Mouse (Mus musculus) heart, embryonic 14.5 days (tissue): ENCODE data around the gene Spag9. TPM values are rescaled to one million over a fixed set of nuclear protein-coding genes. Genes with fewer than 3 reads are reported as not detected.

Experiments
- ATAC-seq: fragments of 200-750 bp; cut with Nextera tagmentation; 2 replicates; pipeline ENCODE4 v1.8.0; 2017; ENCODE audit warnings: low read depth, moderate TSS enrichment; ENCODE audit not compliant: insufficient number of reproducible peaks, insufficient read depth, low FRiP score
- H3K27ac ChIP-seq, 2 experiments: fragments of 200-500 bp in 1 of 2; fragments of 300-500 bp in 1 of 2; sonication (generic) in 1 of 2; replicated peaks in 1 of 2; 2 replicates each; pipeline ENCODE4 v1.5.1; 2012 to 2014; ENCODE audit warnings: low read depth in 2 of 2, low read length in 2 of 2, control low read depth in 1 of 2, mild to moderate bottlenecking in 1 of 2, mixed read lengths in 1 of 2; ENCODE audit not compliant: control insufficient read depth in 1 of 2, insufficient read depth in 1 of 2
- H3K27me3 ChIP-seq: fragments of 300-500 bp; sonication (generic); 2 replicates; pipeline ENCODE4 v1.6.1; 2014; ENCODE audit warnings: mild to moderate bottlenecking, low read length, control low read depth; ENCODE audit not compliant: control insufficient read depth, insufficient read depth
- H3K36me3 ChIP-seq: fragments of 300-500 bp; sonication (generic); 2 replicates; pipeline ENCODE4 v1.6.1; 2014; ENCODE audit warnings: mild to moderate bottlenecking, control low read depth, low read length, mixed read lengths; ENCODE audit not compliant: control insufficient read depth, insufficient read depth
- H3K4me1 ChIP-seq, 2 experiments: fragments of 200-500 bp in 1 of 2; fragments of 300-500 bp in 1 of 2; sonication (generic) in 1 of 2; 2 replicates each; pipeline ENCODE4 v1.6.1; 2012 to 2014; ENCODE audit warnings: low read length in 2 of 2, control low read depth in 1 of 2, mixed read lengths in 1 of 2; ENCODE audit not compliant: control insufficient read depth in 2 of 2, insufficient read depth in 2 of 2
- H3K4me2 ChIP-seq: fragments of 300-500 bp; sonication (generic); 2 replicates; pipeline ENCODE4 v1.6.1; 2014; ENCODE audit warnings: mild to moderate bottlenecking, low read length
- H3K4me3 ChIP-seq, 2 experiments: fragments of 200-500 bp in 1 of 2; fragments of 300-500 bp in 1 of 2; sonication (generic) in 1 of 2; 2 replicates each; pipeline ENCODE4 v1.5.1; 2012 to 2014; ENCODE audit warnings: low read length in 2 of 2, mild to moderate bottlenecking in 2 of 2, control low read depth in 1 of 2, low read depth in 1 of 2, moderate library complexity in 1 of 2; ENCODE audit not compliant: control insufficient read depth in 1 of 2, insufficient read depth in 1 of 2
- H3K9ac ChIP-seq: fragments of 300-500 bp; sonication (generic); 2 replicates; pipeline ENCODE4 v1.6.1; 2014; ENCODE audit warnings: mild to moderate bottlenecking, low read length
- H3K9me3 ChIP-seq: fragments of 300-500 bp; sonication (generic); 2 replicates; pipeline ENCODE4 v1.6.1; 2016; ENCODE audit warnings: low read length, control low read depth; ENCODE audit not compliant: control insufficient read depth
- WGBS: fragments of 180-500 bp; shearing (Covaris S2); extraction: QIAGEN DNeasy Blood & Tissue Kit; methylation state at CpG from one replicate; pipeline ENCODE4 v1.1.7; 2014; 5-methylcytosine and 5-hydroxymethylcytosine counted together
- polyA plus RNA-seq: library from polyadenylated mRNA; unstranded; fragments of >200 nt; fragmentation: Nextera tagmentation; extraction: Ambion mirVana; gene quantifications from 2 replicates; pipeline ENCODE4 v1.2.1, GENCODE M21; 2014

Gene Spag9
- polyA plus RNA-seq, 1 experiment from 2014 or later = 63.8 TPM

GRCm38 (mm10) chr11:94171691-94172090 lies 175.8 kb downstream of the Spag9 start:
- H3K9ac ChIP-seq = no peak overlapping the region
- no peak overlapping the region for H3K4me3 ChIP-seq
- WGBS = 84% methylated on average over 5 of the region's 5 CpGs
- H3K9me3 ChIP-seq = no peaks in the 10 kb centered on the region
- no peak overlapping the region for H3K27ac ChIP-seq
- H3K4me2 ChIP-seq = no peak overlapping the region
- H3K36me3 ChIP-seq = no peaks in the 10 kb centered on the region
- H3K4me1 ChIP-seq = peaks cover 8 to 19% of the 10 kb centered on the region in 2 experiments
- no peaks in the 10 kb centered on the region for H3K27me3 ChIP-seq
- no peak for ATAC-seq

- Histone ChIP-seq H3K4me1 (peaks cover 8 to 19% of the 10 kb centered on the region in 2 experiments), H3K4me2 (no peak overlapping the region), H3K9ac (no peak overlapping the region), H3K36me3 (no peaks in the 10 kb centered on the region), H3K9me3 (no peaks in the 10 kb centered on the region), H3K27me3 (no peaks in the 10 kb centered on the region), H3K27ac (no peak overlapping the region), H3K4me3 (no peak overlapping the region)
- 72% methylated on average over 9 of the region's 9 CpGs for WGBS
- ATAC-seq = no peak
Observed at GRCm38 (mm10) chr11:94172186-94172585, 176.3 kb downstream of the Spag9 start.

DNA sequence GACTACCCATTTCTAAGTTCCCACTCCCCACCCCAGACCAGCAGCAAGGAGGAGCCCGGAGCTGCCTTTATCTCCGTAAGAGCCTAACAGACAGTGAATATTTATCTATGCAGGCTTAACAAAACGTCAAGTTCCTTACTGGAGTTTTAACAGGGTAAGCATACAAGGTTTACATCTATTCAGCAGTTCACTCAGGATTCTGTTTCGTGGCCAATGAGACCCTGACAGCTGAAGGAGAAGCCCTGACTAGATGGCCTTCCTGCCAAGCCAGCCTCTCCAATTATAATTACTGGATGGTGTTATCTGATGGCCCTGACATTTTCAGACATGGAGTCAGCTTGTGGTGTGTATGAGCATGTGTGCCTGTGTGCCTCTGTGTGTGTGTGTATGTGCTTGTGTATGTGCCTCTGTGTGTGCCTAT lies 177.8 kb downstream of the Spag9 start:
- Histone ChIP-seq H3K9me3 (no peaks in the 10 kb centered on the region), H3K36me3 (no peaks in the 10 kb centered on the region), H3K4me3 (no peak overlapping the region), H3K4me2 (no peak overlapping the region), H3K9ac (no peak overlapping the region), H3K4me1 (peaks cover 15 to 26% of the 10 kb centered on the region in 2 experiments), H3K27ac (no peak overlapping the region), H3K27me3 (no peaks in the 10 kb centered on the region)
- peak; percentile 32; the same call in 1 of the 2 replicates for ATAC-seq
- WGBS = 29% methylated on average over 4 of the region's 4 CpGs

GRCm38 (mm10) chr11:94175288-94175687 lies 179.4 kb downstream of the Spag9 start:
- Histone ChIP-seq H3K27ac (peak overlapping the region in 1 of 2 experiments; percentile 71; a peak in 3 of 4 replicates), H3K4me3 (no peak overlapping the region), H3K9ac (peak overlapping the region; percentile 46), H3K36me3 (no peaks in the 10 kb centered on the region), H3K4me1 (peaks cover 16 to 28% of the 10 kb centered on the region in 2 experiments), H3K9me3 (no peaks in the 10 kb centered on the region), H3K4me2 (no peak overlapping the region), H3K27me3 (no peaks in the 10 kb centered on the region)
- ATAC-seq = no peak
- WGBS = 82% methylated on average over 7 of the region's 7 CpGs

Other genes starting within 250 kb of the Spag9 start
- gene Utp18, start 110.3 kb upstream of the Spag9 start, polyA plus RNA-seq = 17.6 and 18.6 TPM in 2 replicates
- 16.0 and 16.4 TPM in 2 replicates for gene Mbtd1, start 110.2 kb upstream of the Spag9 start, polyA plus RNA-seq
- gene Nme2, start 39.8 kb upstream of the Spag9 start, polyA plus RNA-seq = 396 and 422 TPM in 2 replicates
- 237 and 241 TPM in 2 replicates for gene Gm20390, start 27.8 kb upstream of the Spag9 start, polyA plus RNA-seq
- 93.3 and 94.9 TPM in 2 replicates for gene Nme1, start 27.6 kb upstream of the Spag9 start, polyA plus RNA-seq
- 38.2 and 40.9 TPM in 2 replicates for gene Tob1, start 215.4 kb downstream of the Spag9 start, polyA plus RNA-seq
- gene Wfikkn2, start 249.9 kb downstream of the Spag9 start, polyA plus RNA-seq = 1.3 and 1.6 TPM in 2 replicates